Mouse (Mus musculus) erythroblast, adult 5-6 weeks (primary cell): ENCODE measurements around the gene Trim17. TPM values are rescaled to one million over a fixed set of nuclear protein-coding genes. Genes with fewer than 3 reads are reported as not detected.
A peak's percentile ranks its signal among the peaks of the same experiment; 100 is the strongest.

Experiments
- ATAC-seq: replicated peaks from 2 replicates; pipeline ENCODE4 v1.8.0; 2016; ENCODE audit warnings: moderate number of reproducible peaks, mild to moderate bottlenecking, moderate TSS enrichment, inconsistent platforms; ENCODE audit not compliant: poor library complexity, low FRiP score, severe bottlenecking
- total RNA-seq, 2 experiments: library from RNA; stranded (forward) in 1 of 2; stranded (reverse) in 1 of 2; fragments of 150-400 nt in 1 of 2; fragments of 200-764, 138-1000 nt in 1 of 2; gene quantifications; 2 replicates each; pipeline versions ENCODE4 v1.2.3 to v1.2.4; 2015 to 2017; ENCODE audit warnings: low replicate concordance in 2 of 2

Gene Trim17
- total RNA-seq, 2 experiments from 2014 or later = not detected

DNA sequence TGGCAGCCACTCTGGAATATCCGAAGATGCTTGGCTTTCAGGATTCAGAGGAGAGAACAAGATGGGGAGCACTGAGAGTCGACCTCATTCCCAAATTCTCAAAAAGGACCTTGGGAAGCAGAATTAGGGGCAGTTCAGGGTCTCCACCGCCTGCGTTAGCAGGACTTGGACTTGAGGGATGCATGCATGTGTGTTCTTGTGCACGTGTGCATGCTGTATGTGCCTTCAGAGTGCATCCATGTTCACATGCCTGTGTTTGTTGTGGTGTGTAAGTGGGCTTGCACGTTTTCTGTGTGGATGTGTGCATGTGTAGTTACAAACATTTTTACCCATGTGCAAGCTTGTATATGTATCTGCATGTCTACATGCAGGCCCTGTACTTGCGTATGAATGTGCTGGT, 9.7 kb downstream of the Trim17 start:
- ATAC-seq = no peak

DNA sequence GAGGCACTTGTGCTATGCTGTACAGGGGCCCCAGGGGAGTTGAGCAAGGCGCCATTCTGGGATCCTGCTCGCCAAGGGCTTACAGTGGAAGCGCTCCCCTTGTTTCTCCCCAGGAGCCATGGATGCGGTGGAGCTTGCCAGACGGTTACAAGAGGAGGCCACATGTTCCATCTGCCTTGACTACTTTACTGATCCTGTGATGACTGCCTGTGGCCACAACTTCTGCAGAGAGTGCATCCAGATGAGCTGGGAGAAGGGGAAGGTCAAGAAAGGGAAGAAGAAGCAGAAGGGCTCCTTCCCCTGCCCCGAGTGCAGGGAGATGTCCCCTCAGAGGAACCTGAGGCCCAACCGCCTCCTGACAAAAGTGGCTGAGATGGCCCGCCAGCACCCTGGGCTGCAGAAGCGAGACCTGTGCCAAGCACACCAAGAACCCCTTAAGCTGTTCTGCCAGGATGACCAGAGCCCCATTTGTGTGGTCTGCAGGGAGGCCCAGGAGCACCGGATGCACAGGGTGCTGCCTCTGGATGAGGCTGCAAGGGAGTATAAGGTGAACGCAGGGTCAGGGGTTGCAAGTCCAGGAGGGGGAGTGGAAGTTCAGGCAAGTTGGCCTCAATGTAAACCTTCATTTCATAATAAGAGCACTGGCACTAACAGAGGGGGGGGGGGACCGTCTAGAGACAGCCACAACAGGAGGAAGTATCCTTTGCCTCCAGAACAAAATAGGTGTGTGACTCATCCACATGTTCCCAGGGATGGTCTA, 10.7 kb downstream of the Trim17 start:
- no peak for ATAC-seq

DNA sequence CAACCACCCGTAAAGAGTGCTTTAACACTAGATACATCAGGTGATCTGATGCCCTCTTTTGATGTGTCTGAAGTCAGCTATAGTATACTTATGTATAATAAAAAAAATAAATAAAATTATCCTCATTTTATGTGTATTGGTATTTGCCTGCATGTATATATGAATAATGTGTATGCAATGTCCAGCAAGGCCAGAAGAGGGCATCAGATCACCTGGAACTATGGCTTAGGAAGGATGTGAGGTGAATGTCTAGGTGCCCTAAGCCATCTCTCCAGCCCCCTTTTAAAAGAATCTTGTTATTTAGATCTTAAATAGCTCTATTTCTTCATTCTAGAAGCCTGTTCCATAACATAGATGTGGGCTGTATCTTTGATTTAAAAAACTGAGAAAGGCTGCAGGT, 12.9 kb downstream of the Trim17 start:
- ATAC-seq = peak; percentile 66

- no peak for ATAC-seq
These were observed 14.1 kb downstream of the Trim17 start for GRCm38 (mm10) chr11:58968551-58968950.

- no peak for ATAC-seq
These were observed 14.5 kb downstream of the Trim17 start for GRCm38 (mm10) chr11:58969027-58969426.

- ATAC-seq = no peak
These were observed 15.2 kb downstream of the Trim17 start for GRCm38 (mm10) chr11:58969659-58970058.

GRCm38 (mm10) chr11:58970831-58971530, 16.5 kb downstream of the Trim17 start:
- no peak for ATAC-seq

DNA sequence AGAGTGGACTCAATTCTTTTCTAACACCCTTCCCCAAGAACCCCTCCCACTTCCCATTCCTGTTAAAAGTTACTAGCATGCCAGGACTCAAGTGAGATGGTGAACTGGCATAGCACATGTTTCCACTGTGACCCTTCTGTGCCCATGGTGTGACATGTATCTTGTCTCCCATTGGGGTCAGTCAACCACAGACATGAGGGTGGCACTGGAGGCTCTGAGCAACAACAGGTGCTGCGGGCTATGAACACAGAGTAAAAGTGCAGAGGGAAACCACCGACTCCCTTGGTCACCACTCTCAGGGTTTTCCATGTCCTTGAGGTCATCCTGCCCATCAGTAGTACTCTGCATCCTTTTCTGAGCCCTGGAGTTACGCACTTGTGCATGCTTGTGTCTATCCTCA, 17.3 kb downstream of the Trim17 start:
- no peak for ATAC-seq

GRCm38 (mm10) chr11:58974414-58974813, 19.9 kb downstream of the Trim17 start:
- ATAC-seq = no peak

DNA sequence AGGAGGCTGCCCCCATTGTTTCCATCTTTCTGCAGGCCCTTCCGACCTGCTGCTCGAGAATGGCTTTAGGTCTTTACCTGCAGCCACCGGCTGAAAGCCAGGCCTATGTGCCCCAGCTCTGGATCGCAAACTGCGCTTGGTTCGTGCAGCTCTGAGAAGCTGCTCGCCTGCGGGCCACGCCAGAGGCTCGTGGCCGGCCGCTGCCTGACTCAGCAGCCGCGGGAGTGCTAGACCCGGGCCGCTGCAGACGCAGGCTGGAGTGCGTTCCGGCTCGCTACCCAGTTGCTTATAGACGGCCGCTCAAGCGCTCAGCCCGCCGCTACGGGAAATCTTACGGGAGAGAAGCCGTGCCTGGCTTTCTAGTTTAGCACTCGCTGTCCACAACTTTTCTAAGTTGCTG, 22.7 kb downstream of the Trim17 start:
- ATAC-seq = peak; percentile 72

GRCm38 (mm10) chr11:58977607-58978026, 23.1 kb downstream of the Trim17 start:
- ATAC-seq = peak; percentile 44

GRCm38 (mm10) chr11:58978027-58978705, 23.7 kb downstream of the Trim17 start, which contains the start of gene Trim11:
TSS of gene Trim11 (plus strand) at chr11:58978093.
- peak; percentile 44 for ATAC-seq

DNA sequence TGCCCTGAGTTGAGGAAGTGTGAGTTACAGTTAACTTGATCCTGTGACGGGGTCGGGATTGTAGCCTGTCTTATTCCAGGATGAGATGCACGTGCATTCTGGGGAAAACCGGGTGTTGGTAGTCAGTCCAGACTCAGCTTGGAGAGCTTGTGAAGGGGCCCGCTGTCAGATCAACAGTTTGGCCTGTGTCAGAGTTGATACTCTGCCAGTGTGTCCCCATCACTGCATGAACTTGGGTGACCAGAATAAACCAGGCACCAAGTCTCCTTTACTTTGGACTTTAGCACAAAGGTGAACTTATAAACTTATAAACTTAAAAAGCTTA, 24.2 kb downstream of the Trim17 start:
- ATAC-seq = peak; percentile 10; the same call in 1 of the 2 replicates

DNA sequence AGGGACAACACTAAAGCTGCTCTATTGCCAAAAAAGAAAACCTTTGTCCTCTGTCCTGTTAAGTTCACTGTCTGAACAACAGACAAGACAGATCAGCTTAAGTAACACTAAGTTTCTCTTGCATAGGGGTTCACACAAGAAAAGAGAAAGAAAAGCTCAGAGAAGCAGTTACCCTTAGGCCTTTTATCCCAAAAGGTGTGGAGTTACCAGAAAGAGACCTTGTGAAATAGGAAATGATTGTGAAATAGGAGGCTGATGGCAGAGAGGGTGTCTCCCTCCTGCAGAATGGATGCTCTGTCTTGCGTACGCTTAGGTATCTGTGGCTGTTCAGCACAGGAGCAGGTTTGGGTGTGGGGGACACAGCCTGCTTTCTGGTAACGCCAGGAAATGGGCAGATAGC, 24.7 kb downstream of the Trim17 start:
- ATAC-seq = no peak

GRCm38 (mm10) chr11:58979661-58980060, 25.2 kb downstream of the Trim17 start:
- no peak for ATAC-seq

DNA sequence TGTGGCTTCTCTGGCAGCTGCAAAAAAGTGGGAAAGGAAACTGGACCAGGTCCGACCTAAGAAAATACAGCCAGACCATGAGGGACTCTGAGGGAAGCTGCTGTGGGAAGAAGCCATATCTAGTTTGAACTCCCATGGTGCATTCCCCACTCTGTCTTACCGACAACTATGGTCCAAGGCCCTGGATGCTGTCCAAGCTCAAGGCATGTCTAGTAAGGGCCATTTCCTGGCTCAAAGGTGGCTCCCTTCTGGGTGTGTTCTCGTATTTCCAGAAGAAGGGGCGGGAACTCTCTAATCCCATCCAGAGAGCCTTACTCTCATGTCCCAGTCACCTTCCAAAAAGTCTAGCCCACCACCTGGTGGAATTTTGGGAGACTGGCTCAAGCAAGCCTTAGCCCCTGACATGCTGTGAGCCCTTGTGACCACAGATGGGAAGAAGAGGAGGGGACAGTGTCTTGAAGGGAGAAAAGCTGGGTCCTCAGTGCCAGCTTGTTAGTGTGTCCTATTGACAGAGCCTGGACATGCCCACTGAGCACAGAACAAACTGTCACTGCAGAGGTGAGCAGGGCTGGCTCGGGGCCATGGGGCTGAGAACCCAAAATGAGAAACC, 26.0 kb downstream of the Trim17 start:
- ATAC-seq = no peak

DNA sequence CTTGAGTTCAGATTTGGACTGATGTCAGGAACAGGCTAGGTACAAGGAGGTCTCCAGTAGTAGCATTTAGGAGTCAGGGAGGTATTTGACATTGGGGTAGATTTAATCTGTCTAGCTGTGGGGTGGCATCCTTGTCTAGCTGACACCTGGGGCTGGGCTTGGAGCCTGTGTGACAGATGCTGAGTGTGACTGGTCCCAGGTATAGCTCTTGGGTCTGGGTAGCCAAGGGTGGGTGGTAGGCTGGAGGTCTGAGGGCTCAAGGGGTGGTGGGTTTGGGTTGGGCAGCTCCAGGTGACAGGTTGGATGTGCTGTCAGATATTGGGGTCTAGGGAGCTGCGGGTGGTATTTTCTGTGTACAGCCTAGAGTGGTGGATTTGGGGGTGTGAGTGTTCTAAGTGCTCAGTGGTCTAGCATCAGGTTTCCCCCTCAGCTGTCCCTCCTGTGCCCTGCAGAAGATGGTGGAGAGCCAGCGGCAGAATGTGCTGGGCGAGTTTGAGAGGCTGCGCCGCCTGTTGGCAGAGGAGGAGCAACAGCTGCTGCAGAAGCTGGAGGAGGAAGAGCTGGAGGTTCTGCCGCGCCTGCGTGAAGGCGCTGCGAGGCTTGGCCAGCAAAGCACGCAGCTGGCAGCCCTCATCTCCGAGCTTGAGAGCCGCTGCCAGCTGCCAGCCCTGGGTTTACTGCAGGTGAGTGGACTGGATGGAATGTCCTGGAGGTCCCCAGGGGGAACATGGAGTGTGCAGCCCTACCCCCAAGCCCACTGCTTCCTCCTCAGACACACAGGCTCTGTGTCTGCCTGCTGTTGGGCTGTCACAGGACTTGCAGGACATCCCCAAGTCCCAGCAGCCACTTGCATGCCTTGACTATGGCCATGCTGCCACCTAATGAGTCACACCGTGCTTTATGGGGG, 27.3 kb downstream of the Trim17 start:
- ATAC-seq = peak; percentile 55

DNA sequence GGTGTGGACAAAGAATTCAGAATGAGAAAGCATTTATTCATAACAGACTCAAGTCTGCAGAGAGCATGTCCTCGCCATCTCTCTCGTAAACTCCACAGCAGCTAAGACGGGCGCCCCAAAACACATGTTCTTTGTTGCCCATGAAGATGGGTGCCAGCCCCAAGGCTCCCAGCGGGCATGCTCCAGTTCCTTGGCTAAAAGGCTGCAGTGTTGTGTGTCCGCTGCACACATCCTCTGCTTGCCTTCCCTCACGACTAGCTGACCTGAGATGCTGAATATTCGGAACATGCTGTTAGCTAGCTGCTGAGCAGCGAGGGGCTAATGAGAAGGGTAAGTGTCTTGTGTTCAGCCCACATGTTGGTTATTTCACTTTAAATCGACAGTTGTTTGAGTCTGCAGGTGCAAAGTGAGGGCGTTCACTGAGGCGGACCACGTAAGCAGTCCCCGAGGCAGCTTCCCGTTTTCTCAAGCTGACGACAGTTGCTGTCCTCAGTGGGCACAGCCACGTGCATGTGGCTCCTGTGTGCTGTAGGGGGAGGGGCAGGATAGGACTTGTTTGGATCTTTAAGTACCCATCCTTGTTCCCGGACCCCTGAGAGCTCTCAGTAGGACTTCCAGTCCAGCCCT, 28.1 kb downstream of the Trim17 start:
- no peak for ATAC-seq
